Mouse (Mus musculus): ENCODE data around the gene Ckb. TPM values are rescaled to one million over a fixed set of nuclear protein-coding genes. Genes with fewer than 3 reads are reported as not detected.

Ckb gene
- polyA plus RNA-seq, 1 experiment: 0.38 TPM

GRCm38 (mm10) chr12:111694271-111694781 is 22.2 kb upstream of the Ckb start:
- Histone ChIP-seq H3K36me3 (ENCODE audit: control insufficient read depth) (no peaks in the 10 kb centered on the region), H3K4me3 (replicated peaks) (no peak overlapping the region), H3K4me1 (ENCODE audit: control insufficient read depth) (peaks cover 8% of the 10 kb centered on the region), H3K9me3 (ENCODE audit: control insufficient read depth, low read length) (no peaks in the 10 kb centered on the region), H3K27me3 (ENCODE audit: control insufficient read depth) (no peaks in the 10 kb centered on the region)
- TF ChIP-seq TAL1 (IDR thresholded peaks at IDR 0.05; ENCODE audit: low read length): no peak
- no peak for TF ChIP-seq GATA1 (IDR thresholded peaks at IDR 0.05; ENCODE audit: low read length)

- H3K27me3 ChIP-seq (ENCODE audit: control insufficient read depth): no peaks in the 10 kb centered on the region
- TF ChIP-seq TAL1 (IDR thresholded peaks at IDR 0.05; ENCODE audit: low read length): no peak
- no peak for TF ChIP-seq GATA1 (IDR thresholded peaks at IDR 0.05; ENCODE audit: low read length)
- H3K4me3 ChIP-seq (replicated peaks): no peak overlapping the region
Measured at GRCm38 (mm10) chr12:111693341-111694270, 21.5 kb upstream of the Ckb start.

GRCm38 (mm10) chr12:111692899-111693298 is 20.8 kb upstream of the Ckb start:
- no peaks in the 10 kb centered on the region for H3K9me3 ChIP-seq (ENCODE audit: control insufficient read depth, low read length)
- no peaks in the 10 kb centered on the region for H3K36me3 ChIP-seq (ENCODE audit: control insufficient read depth)
- H3K4me3 ChIP-seq (replicated peaks): no peak overlapping the region
- peaks cover 8% of the 10 kb centered on the region for H3K4me1 ChIP-seq (ENCODE audit: control insufficient read depth)
- H3K27me3 ChIP-seq (ENCODE audit: control insufficient read depth): no peaks in the 10 kb centered on the region
- no peak for TF ChIP-seq TAL1 (IDR thresholded peaks at IDR 0.05; ENCODE audit: low read length)
- TF ChIP-seq GATA1 (IDR thresholded peaks at IDR 0.05; ENCODE audit: low read length): no peak

More at GRCm38 (mm10) chr12:111693341-111694270, 21.5 kb upstream of the Ckb start:
- H3K36me3 ChIP-seq (ENCODE audit: control insufficient read depth): no peaks in the 10 kb centered on the region
- H3K4me1 ChIP-seq (ENCODE audit: control insufficient read depth): peaks cover 8% of the 10 kb centered on the region
- H3K9me3 ChIP-seq (ENCODE audit: control insufficient read depth, low read length): no peaks in the 10 kb centered on the region

GRCm38 (mm10) chr12:111691346-111691872 is 19.3 kb upstream of the Ckb start:
- Histone ChIP-seq H3K27me3 (ENCODE audit: control insufficient read depth) (no peaks in the 10 kb centered on the region), H3K36me3 (ENCODE audit: control insufficient read depth) (no peaks in the 10 kb centered on the region), H3K4me3 (replicated peaks) (no peak overlapping the region), H3K9me3 (ENCODE audit: control insufficient read depth, low read length) (no peaks in the 10 kb centered on the region), H3K4me1 (ENCODE audit: control insufficient read depth) (peaks cover 8% of the 10 kb centered on the region)
- TF ChIP-seq GATA1 (IDR thresholded peaks at IDR 0.05; ENCODE audit: low read length) (no peak), TAL1 (IDR thresholded peaks at IDR 0.05; ENCODE audit: low read length) (no peak)

GRCm38 (mm10) chr12:111689426-111689825 is 17.3 kb upstream of the Ckb start:
- no peak for TF ChIP-seq TAL1 (IDR thresholded peaks at IDR 0.05; ENCODE audit: low read length)
- TF ChIP-seq GATA1 (IDR thresholded peaks at IDR 0.05; ENCODE audit: low read length): no peak
- Histone ChIP-seq H3K9me3 (ENCODE audit: control insufficient read depth, low read length) (no peaks in the 10 kb centered on the region), H3K27me3 (ENCODE audit: control insufficient read depth) (no peaks in the 10 kb centered on the region), H3K36me3 (ENCODE audit: control insufficient read depth) (no peaks in the 10 kb centered on the region; the same call in 1 of the 2 replicates), H3K4me1 (ENCODE audit: control insufficient read depth) (peaks cover 8% of the 10 kb centered on the region), H3K4me3 (replicated peaks) (no peak overlapping the region)

GRCm38 (mm10) chr12:111688069-111688428 is 15.9 kb upstream of the Ckb start:
- H3K9me3 ChIP-seq (ENCODE audit: control insufficient read depth, low read length): no peaks in the 10 kb centered on the region
- no peaks in the 10 kb centered on the region for H3K27me3 ChIP-seq (ENCODE audit: control insufficient read depth)

GRCm38 (mm10) chr12:111687350-111688068 is 15.4 kb upstream of the Ckb start:
- Histone ChIP-seq H3K27me3 (ENCODE audit: control insufficient read depth) (no peaks in the 10 kb centered on the region), H3K36me3 (ENCODE audit: control insufficient read depth) (peaks cover 18% of the 10 kb centered on the region), H3K9me3 (ENCODE audit: control insufficient read depth, low read length) (no peaks in the 10 kb centered on the region), H3K4me1 (ENCODE audit: control insufficient read depth) (peaks cover 1% of the 10 kb centered on the region; the same call in 1 of the 2 replicates), H3K4me3 (replicated peaks) (no peak overlapping the region)
- no peak for TF ChIP-seq GATA1 (IDR thresholded peaks at IDR 0.05; ENCODE audit: low read length)
- TF ChIP-seq TAL1 (IDR thresholded peaks at IDR 0.05; ENCODE audit: low read length): no peak

More at GRCm38 (mm10) chr12:111688069-111688428, 15.9 kb upstream of the Ckb start:
- Histone ChIP-seq H3K36me3 (ENCODE audit: control insufficient read depth) (peaks cover 13% of the 10 kb centered on the region), H3K4me3 (replicated peaks) (no peak overlapping the region), H3K4me1 (ENCODE audit: control insufficient read depth) (peaks cover 3% of the 10 kb centered on the region; the same call in 1 of the 2 replicates)
- TF ChIP-seq GATA1 (IDR thresholded peaks at IDR 0.05; ENCODE audit: low read length) (no peak), TAL1 (IDR thresholded peaks at IDR 0.05; ENCODE audit: low read length) (no peak)

GRCm38 (mm10) chr12:111686390-111686789 is 14.3 kb upstream of the Ckb start:
- Histone ChIP-seq H3K4me3 (replicated peaks) (no peak overlapping the region), H3K27me3 (ENCODE audit: control insufficient read depth) (no peaks in the 10 kb centered on the region), H3K4me1 (ENCODE audit: control insufficient read depth) (peaks cover 3% of the 10 kb centered on the region; the same call in 1 of the 2 replicates), H3K9me3 (ENCODE audit: control insufficient read depth, low read length) (no peaks in the 10 kb centered on the region), H3K36me3 (ENCODE audit: control insufficient read depth) (peaks cover 29% of the 10 kb centered on the region)
- TF ChIP-seq TAL1 (IDR thresholded peaks at IDR 0.05; ENCODE audit: low read length) (no peak), GATA1 (IDR thresholded peaks at IDR 0.05; ENCODE audit: low read length) (no peak)

All from erythroblast, embryonic 14.5 days (primary cell).